Mouse (Mus musculus): ENCODE measurements around the gene Alad.

DNA sequence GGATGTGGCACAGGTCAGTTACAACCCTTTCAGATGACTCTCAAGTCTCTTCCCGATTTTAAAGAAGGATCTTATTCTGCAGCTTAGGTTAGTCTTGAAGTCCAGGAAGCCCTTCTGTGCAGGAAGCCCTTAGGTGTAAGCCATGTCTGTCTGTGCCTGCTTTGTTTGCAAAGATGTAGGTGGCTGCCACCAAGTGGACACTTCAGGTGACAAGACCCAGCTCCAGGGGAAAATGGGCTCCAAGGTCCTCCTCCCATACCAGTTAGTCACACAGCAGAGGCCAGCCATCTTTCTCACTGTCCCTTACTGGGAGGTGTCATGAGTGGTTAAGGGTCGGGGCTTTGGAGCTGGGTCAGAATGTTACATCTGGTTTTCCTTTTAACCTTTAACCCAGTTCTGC lies 12.9 kb downstream of the Alad start:
- TF ChIP-seq CTCF (IDR thresholded peaks at IDR 0.05; ENCODE audit: low read depth) (peak; percentile 68), EP300 (optimal IDR thresholded peaks at IDR 0.05) (no peak)

Data from stomach, postnatal 0 days (tissue).